ENCODE assay signal across 21 mouse cellular contexts in genomic region chr5:119462659-119463530, GRCm38 (mm10).
DNase-seq lines count a peak whose midpoint lies in the region; ATAC-seq and TF ChIP-seq lines count a peak whose summit lies in the region.
"Had no signal": no experiment of that assay in that cellular context is flagged by ENCODE, and none has a peak within 500 bp of the region (broad histone marks: within the 10 kb centered on the region; RNA-seq: fewer than 3 reads in every experiment).

No protein-coding gene starts in this region.

- ATAC-seq in lung, postnatal 0 days = peak; percentile 20
- ATAC-seq in intestine, embryonic 16.5 days = peak; percentile 48; the same call in 1 of the 2 replicates
- ATAC-seq: forebrain, embryonic 14.5 days; hindbrain, embryonic 16.5 days; Patski had no signal

- TF ChIP-seq EP300 in lung, postnatal 0 days (IDR thresholded peaks at IDR 0.05) = peak; percentile 94

- H3K9ac ChIP-seq in lung, postnatal 0 days (replicated peaks; ENCODE audit: low read depth) = no peak overlapping the region
- no peak overlapping the region for H3K9ac ChIP-seq in intestine, embryonic 16.5 days (ENCODE audit: low read depth, low read length)
- H3K9ac ChIP-seq: midbrain, embryonic 12.5 days; neural tube, embryonic 13.5 days had no signal

- H3K27me3 ChIP-seq in lung, postnatal 0 days (replicated peaks; ENCODE audit: insufficient read depth, low read length) = no peaks in the 10 kb centered on the region
- H3K27me3 ChIP-seq in intestine, embryonic 16.5 days (replicated peaks; ENCODE audit: control insufficient read depth, insufficient read depth, low read length) = no peaks in the 10 kb centered on the region
- H3K27me3 ChIP-seq: midbrain, embryonic 12.5 days; neural tube, embryonic 13.5 days; Patski had no signal

- H3K4me2 ChIP-seq in lung, postnatal 0 days (replicated peaks; ENCODE audit: low read depth, low read length) = no peak overlapping the region
- no peak overlapping the region for H3K4me2 ChIP-seq in intestine, embryonic 16.5 days (ENCODE audit: low read depth, low read length)
- H3K4me2 ChIP-seq: midbrain, embryonic 12.5 days; neural tube, embryonic 13.5 days had no signal

- no peak for TF ChIP-seq CTCF in lung, postnatal 0 days (IDR thresholded peaks at IDR 0.05)

- H3K27ac ChIP-seq in lung, postnatal 0 days (ENCODE audit: low read length) = peak overlapping the region; percentile 51; the same call in 1 of the 2 replicates
- no peak overlapping the region for H3K27ac ChIP-seq in intestine, embryonic 16.5 days (ENCODE audit: low read length)
- H3K27ac ChIP-seq: midbrain, embryonic 12.5 days; neural tube, embryonic 13.5 days had no signal

- H3K4me3 ChIP-seq in lung, postnatal 0 days (ENCODE audit: low read depth, low read length) = no peak overlapping the region
- H3K4me3 ChIP-seq in intestine, embryonic 16.5 days (ENCODE audit: low read length) = no peak overlapping the region
- H3K4me3 ChIP-seq: midbrain, embryonic 12.5 days; neural tube, embryonic 13.5 days had no signal

- no peaks in the 10 kb centered on the region for H3K36me3 ChIP-seq in lung, postnatal 0 days (ENCODE audit: insufficient read depth, low read length)
- H3K36me3 ChIP-seq in intestine, embryonic 16.5 days (ENCODE audit: control insufficient read depth, insufficient read depth, low read length) = no peaks in the 10 kb centered on the region
- H3K36me3 ChIP-seq: midbrain, embryonic 12.5 days; neural tube, embryonic 13.5 days had no signal

- 45% methylated on average over 14 of the region's 14 CpGs for WGBS in lung, postnatal 0 days
- 56% methylated on average over 14 of the region's 14 CpGs for WGBS in intestine, embryonic 16.5 days

- DNase-seq in lung, postnatal 0 days (ENCODE audit: low spot score) = peak; percentile 32
- DNase-seq in lung, postnatal 14 days = no peak
- DNase-seq in brain, adult 2 months (ENCODE audit: low read depth, low spot score) = peak; percentile 44
- peak; percentile 66 for DNase-seq in embryo, embryonic 10.5 days (ENCODE audit: low spot score)
- no peak for DNase-seq in natural killer cell, adult 2 months (ENCODE audit: low spot score in 2 of 2)
- DNase-seq in frontal cortex, postnatal 36 days (ENCODE audit: low spot score in 2 of 2) = no peak
- DNase-seq: adrenal gland, postnatal 10 days; cerebellum, adult 11 months; cerebellum, postnatal 10 days; gastrocnemius, postnatal 25 days; kidney, adult 2 months; kidney, postnatal 10 days; liver; right cerebral cortex, postnatal 4 days; thymus, postnatal 25 days had no signal

- no peaks in the 10 kb centered on the region for H3K9me3 ChIP-seq in lung, postnatal 0 days (ENCODE audit: low read length)
- no peaks in the 10 kb centered on the region for H3K9me3 ChIP-seq in intestine, embryonic 16.5 days (ENCODE audit: control insufficient read depth, low read length)
- H3K9me3 ChIP-seq: midbrain, embryonic 12.5 days; neural tube, embryonic 13.5 days had no signal

- peaks cover 5% of the 10 kb centered on the region; the same call in 1 of the 2 replicates for H3K4me1 ChIP-seq in lung, postnatal 0 days (ENCODE audit: insufficient read depth, low read depth, low read length)
- no peaks in the 10 kb centered on the region for H3K4me1 ChIP-seq in intestine, embryonic 16.5 days (ENCODE audit: control insufficient read depth, insufficient read depth, low read length)
- H3K4me1 ChIP-seq: midbrain, embryonic 12.5 days; neural tube, embryonic 13.5 days had no signal

Comparison
In these comparisons a context has a peak if more than half of its experiments do, and no peak if none do; other contexts are left out.
1. DNase-seq: peak in lung, postnatal 0 days (single experiment), brain, adult 2 months (single experiment) and embryo, embryonic 10.5 days (single experiment); none in lung, postnatal 14 days (single experiment), natural killer cell, adult 2 months (0 of 2) and frontal cortex, postnatal 36 days (0 of 2).